Mouse (Mus musculus): ENCODE measurements around the gene Foxq1.

Foxq1 gene

DNA sequence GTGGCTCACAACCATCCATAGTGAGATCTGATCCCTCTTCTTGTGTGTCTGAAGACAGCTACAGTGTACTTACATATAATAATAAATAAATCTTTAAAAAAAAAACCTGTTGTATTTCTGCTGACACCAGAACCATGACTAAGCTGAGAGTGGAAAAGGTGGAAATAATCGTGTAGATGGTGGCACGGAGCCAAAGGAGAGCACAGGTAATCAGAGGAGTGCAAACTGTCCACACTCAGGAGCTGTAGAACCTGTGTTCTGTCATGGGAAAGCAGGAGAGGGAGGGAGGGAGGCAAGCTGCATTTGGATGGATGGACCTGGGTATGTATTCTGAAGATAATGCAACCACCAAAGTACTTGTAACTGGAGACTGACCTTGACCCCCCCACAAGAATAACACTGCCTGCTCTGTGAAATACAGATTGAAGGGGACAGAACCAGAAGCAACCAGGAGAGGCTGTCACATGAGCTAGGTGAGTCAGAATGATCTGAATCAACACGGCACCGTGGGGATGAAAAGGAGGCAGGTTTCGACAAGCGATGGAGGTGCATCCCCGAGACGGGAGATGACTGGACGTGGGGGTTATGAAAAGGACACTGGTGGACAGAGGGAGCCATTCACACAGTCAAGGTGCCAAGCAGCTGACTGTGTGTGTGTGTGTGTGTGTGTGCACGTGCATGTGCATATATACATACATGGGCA, 17.0 kb downstream of the Foxq1 start:
- DNase-seq (ENCODE audit: inconsistent ontology term) = no peak

DNA sequence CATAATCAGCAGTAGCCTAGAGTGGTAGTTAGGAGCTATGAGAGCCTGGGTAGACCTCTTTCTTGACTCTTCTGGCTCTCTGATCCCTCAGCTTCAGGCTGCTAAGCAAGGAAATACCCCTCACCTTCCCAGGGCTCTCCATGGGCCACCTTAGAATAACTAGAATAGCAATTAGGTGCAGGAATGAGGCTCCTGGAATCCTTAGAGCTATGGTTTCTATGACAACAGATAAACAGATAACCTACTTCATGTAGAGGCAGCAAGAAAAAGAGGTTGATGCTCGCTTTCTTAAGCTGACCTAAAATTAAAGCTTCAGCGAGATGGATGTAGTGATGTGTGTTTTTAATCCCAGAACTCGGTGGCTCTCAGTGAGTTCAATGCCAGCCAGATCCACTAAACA, 18.7 kb downstream of the Foxq1 start:
- DNase-seq (ENCODE audit: inconsistent ontology term) = no peak

DNA sequence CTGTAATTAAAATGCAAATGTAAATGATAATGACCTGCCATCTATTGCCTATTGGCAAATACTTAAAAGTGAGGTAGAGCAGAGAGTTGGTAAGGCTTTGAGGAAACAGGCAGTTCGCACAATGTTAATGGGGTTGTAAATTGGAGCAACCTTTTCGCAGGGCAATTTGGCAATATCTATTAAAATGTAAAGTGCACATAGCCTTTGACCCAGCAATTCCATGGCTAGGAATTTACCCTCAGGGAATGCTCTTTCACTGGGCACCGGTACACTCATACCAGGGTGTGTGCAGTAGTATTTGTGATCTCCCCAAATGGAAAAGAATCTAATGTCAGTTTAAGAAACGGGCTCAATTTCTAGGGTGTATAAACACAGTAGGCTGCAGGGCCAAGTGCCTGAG, 20.8 kb downstream of the Foxq1 start:
- DNase-seq (ENCODE audit: inconsistent ontology term) = no peak

DNA sequence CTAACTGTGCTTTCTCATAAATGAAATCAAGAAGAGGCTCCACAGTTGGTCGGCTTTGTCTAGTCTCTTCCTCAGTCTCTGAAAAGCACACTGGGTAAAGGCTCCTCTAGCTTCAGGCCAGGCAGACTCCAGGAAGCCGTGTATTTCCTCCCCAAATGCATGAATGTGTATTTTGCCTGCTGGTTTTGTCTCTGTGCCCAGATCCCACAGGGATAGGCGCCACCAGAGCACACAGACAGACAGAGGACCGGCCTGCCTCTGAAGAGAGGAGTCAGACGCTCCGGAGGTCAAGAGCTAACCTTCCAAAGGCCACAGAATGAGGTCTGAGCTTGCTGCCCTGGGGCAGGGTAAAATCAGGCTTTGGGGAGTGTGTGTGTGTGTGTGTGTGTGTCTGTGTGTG, 21.6 kb downstream of the Foxq1 start:
- peak; percentile 9 for DNase-seq (ENCODE audit: inconsistent ontology term)

DNA sequence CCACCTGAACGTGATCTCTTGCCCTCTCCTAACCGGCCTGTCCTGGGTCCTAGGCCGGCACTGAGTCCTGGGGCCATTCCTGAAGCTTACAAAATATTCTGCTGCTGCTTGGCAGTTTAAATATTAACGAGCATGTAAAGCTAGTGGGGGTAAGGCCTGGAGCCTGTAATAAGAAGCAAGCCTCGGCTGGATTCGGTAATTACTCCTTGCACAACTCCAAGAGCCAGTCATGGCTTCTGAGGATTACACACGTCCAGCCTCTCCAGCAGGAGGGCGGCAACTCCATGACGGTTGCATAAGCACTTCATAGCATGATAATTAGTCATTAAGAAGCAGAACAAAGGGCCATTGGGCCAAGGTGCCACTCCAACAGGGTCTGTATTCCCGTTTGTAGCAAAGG, 22.5 kb downstream of the Foxq1 start:
- peak; percentile 29 for DNase-seq (ENCODE audit: inconsistent ontology term)

DNA sequence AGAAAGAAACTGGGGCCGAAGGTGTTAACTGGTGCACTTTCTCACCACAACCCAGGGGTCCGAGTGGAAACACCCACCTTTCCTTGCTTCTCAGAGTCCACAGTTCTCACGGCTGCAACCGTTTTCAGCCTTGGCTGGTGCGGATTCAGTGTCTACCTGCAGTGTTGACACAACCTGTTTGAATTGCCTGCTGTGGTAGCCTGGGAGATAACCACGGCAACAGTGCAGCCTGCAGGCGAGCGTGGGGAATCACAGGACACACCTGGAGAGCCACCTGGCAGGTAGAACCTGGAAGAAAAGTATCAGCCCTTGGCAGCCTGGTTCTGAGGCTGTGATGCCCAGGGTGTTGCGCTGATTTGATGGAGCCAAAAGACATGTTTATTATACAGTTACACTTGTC, 23.9 kb downstream of the Foxq1 start:
- DNase-seq (ENCODE audit: inconsistent ontology term) = no peak

DNA sequence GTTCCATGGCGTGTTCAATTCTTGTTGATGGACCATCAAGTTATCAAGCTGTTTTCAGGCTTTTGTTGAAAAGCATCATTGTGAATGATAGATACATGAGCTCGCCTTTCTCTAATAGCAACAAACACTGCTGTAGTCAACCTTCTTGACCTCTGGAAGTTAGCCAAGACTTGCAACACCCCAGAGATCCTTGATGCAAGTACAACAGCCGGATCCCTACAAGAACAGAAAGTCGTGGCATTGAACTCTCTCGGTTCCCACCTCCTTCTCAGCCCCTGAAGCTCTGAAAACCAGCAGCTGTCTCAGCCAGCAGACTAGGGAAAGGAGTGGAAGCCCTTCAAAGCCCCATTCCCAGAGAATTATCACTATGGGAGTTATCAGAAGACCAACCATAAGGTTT, 31.4 kb downstream of the Foxq1 start:
- DNase-seq (ENCODE audit: inconsistent ontology term) = no peak

DNA sequence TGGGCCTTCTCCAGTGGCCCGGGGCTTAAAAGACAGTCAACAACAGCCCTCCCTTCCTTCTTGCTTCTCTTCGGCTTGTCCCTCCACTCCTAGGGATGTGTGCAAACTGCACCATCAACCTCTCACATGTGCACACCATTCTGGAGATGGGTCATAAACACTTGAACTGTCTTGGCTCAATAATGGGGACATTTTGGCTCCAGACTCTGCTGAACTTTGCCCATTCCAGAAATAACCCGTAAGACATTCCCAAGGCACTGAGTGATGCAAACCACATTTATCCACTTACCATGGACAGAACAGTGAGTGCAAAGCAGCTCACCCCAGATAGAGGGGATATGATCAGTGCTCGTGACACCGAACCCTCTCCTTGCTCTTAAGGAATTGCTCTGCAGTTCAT, 43.6 kb downstream of the Foxq1 start:
- no peak for DNase-seq (ENCODE audit: inconsistent ontology term)

DNA sequence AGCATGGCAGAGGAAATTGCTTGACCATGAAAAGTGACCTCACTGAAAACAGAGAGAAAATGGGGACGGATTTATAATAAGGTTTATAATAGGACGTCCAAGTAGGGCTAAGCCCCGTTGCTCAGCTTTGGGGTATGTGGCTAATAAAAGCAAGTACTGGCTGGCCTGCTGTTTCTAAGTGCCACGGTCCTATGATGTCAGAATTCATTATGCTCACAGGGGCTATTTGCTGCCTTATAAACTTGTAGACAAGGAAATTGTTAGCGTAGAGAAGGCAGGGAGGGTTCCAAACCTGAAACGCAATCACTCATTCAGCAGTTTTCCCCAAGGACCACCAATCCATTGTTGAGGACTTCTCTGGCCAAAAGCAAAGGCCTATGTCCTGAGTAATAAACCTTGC, 48.0 kb downstream of the Foxq1 start:
- no peak for DNase-seq (ENCODE audit: inconsistent ontology term)
